Mouse (Mus musculus) brain, embryonic 14.5 days (tissue): ENCODE results near the gene Nmnat1.

Experiments
- CTCF ChIP-seq: fragments of 200-500 bp; IDR thresholded peaks from 2 replicates; pipeline ENCODE4 v1.5.1; 2012; ENCODE audit warnings: inconsistent platforms, mild to moderate bottlenecking, moderate library complexity, borderline replicate concordance; ENCODE audit not compliant: insufficient read depth, insufficient read length; ENCODE audit errors: extremely low read depth
- POLR2A ChIP-seq: fragments of 200-500 bp; IDR thresholded peaks from 2 replicates; pipeline ENCODE4 v1.6.1; 2012; ENCODE audit warnings: mild to moderate bottlenecking, inconsistent platforms, borderline replicate concordance; ENCODE audit not compliant: poor library complexity, insufficient read depth, insufficient read length, severe bottlenecking; ENCODE audit errors: extremely low read depth

GRCm38 (mm10) chr4:149426325-149427199, 58.4 kb downstream of the Nmnat1 start, which contains the start of gene Ube4b:
- TF ChIP-seq POLR2A (0 out of 2 replicates have a peak, but pooled peaks have one; percentile 21), CTCF (no peak)
